Mouse (Mus musculus) G1E (cell line): ENCODE results near the gene Cyp2c29.

Experiments used
- CTCF ChIP-seq: IDR thresholded peaks from 2 replicates; pipeline ENCODE4 v1.5.1; 2012; ENCODE audit warnings: low read depth, low read length, inconsistent platforms, mixed read lengths
- TAL1 ChIP-seq: conservative IDR thresholded peaks from 2 replicates; pipeline ENCODE4 v1.6.1; 2012; ENCODE audit warnings: low read depth, low read length, inconsistent platforms, mixed read lengths

DNA sequence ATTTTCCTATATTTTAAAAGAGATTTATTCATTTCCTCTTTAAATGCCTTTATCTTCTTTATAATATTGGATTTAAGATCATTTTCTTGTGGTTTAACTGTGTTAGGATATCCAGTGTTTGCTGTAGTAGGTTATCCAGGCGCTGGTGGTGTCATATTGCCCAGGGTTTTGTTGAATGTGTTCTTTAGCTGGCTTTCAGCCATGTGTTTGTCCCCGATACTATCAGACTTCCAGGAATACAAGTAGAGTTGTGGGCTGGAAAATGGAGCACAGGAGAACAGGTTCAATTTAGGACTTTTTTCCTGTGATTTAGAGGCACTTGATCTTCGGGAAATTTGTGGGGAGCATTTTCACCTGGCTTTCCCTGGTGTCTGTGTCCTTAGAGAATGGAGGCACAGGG, 19.8 kb downstream of the Cyp2c29 start:
- TF ChIP-seq TAL1, result no peak
- no peak for TF ChIP-seq CTCF
